Mouse (Mus musculus): Measurements from ENCODE around the gene Ffar1.

GRCm38 (mm10) chr7:30857746-30858145, 3.6 kb downstream of the Ffar1 start:
- TF ChIP-seq CTCF (IDR thresholded peaks at IDR 0.05) (no peak), EP300 (IDR thresholded peaks at IDR 0.05) (no peak)

All from lung, postnatal 0 days (tissue).